Mouse (Mus musculus) kidney, adult 11 months (tissue): Measurements from ENCODE around the gene Gsg1l.

Source experiments
- DNase-seq: peaks from one replicate; pipeline ENCODE4 v3.0.0; 2022

The Gsg1l gene

GRCm38 (mm10) chr7:125979591-125979990 lies 102.6 kb downstream of the Gsg1l start:
- no peak for DNase-seq

- DNase-seq: no peak
These were observed 105.5 kb downstream of the Gsg1l start for GRCm38 (mm10) chr7:125976695-125977094.

- DNase-seq: no peak
These were observed 106.8 kb downstream of the Gsg1l start for GRCm38 (mm10) chr7:125975414-125975813.

DNA sequence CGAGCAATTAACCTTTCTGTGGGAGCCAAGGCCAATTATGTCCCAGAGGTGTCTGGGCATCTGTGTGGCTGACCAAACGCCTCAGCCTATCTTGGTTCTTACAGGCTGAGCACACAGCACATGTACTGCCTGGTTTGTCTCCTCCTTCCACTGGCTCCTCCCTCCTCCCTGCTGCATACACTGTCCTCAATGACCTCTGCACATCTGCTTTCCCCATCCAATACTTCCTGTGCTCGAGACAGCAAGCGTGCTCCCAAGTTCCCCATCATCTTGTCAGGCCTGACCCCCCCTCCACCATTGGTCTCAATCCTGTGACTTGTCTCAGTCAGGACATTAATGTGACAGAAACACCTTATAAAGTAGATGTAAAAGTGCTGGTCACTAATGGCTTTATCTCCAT lies 108.3 kb downstream of the Gsg1l start:
- DNase-seq: no peak

DNA sequence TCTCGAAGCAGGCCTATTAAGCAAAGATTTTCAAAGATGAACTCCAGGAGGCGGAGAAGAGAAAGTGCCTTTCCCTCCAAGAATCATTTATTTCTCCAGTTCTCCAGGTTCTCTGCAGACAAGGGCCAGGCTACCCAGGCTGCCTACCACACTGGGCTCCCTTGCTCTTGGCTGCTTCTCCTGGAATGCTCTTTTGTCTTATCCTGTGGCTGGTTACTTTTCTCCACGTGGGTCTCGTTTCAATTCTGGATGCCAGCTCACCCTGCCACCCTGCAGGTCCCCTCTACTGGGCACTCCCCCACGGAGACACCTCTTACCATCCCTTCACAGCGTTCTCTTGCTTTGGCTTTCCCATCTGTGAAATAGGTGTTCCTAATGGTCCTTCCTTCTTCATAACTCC lies 109.4 kb downstream of the Gsg1l start:
- DNase-seq: no peak

DNA sequence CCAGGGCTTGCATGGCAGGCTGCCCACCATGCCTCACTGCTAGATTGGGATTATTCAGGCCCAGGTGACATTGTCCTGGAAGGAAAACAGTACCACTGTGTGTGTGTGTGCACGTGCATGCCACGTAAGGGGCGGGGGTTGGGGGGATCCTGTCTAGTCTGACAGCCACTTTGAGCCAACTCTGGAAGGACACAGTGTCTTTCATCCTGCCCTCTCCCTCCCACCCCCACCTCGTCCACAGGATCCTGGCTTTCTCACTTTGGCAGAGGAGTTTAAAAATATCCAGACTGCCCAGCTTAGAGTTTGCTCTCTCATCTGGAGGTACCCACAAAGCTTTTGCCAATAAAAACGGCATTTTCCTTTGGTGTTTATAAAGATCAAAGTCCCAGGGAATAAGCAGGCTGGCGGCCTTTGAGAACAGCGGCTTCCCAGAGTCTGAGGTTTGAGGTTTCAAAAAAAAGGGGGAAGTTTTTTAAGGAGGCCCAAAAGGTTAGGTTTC lies 110.0 kb downstream of the Gsg1l start:
- peak; percentile 14 for DNase-seq

DNA sequence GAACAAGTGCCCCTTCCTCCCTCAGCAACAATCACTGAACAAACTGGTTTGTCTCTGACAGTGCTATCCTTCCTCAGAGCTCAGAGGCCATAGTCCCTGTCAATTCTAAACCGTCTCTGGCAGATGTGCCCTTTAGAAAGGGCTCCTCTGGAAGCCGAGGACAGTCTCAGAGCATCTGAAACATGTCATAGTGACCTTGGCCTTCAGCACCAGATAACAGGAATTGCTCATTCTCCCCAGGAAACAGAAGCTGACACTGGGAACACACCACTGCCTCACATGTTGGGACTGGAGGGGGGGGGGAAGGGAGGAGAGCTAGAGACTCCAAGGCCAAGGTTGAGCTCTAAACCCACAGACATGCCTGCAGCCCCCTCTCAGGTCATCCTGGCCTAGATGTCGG lies 113.1 kb downstream of the Gsg1l start:
- no peak for DNase-seq

- no peak for DNase-seq
These were observed 115.6 kb downstream of the Gsg1l start for GRCm38 (mm10) chr7:125966402-125967261.

GRCm38 (mm10) chr7:125964087-125964607 lies 118.1 kb downstream of the Gsg1l start:
- DNase-seq: no peak

DNA sequence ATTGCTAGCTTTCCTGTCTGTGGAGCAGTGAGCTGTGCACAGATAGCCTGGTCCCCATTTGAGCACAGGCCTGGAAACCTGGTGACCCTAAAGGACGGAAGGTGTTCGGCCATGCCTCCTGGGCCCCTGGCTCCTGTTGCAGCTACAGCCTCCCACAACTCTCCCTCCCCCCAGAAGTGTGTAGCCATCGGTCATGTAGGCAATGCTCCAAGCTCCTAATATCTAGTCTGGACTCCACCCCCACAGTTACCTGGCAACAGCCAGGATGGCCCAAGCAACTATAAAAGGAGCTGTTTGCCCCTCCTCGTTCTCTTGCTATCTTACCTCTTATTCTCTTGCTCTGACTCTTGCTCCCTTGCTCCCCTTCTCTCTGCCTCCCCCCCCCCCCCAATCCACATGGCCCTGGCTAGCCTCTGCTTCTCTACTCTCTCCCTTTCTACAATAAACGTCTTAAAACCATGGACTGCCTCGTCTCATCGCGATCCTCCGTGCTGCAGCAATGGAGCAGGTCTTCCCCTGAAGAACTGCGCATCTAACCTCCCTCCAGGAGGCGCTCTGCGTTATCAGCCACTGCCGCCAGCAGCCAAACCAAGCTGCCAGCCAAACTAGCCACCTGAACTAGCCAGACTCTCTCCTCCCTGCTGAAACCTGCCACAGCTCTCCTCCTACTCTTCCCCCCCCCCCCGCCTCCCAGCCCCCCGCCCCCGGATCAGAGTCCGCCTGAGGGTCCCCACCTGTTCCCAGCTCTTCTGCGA lies 122.7 kb downstream of the Gsg1l start:
- peak; percentile 14 for DNase-seq

GRCm38 (mm10) chr7:125958856-125959255 lies 123.4 kb downstream of the Gsg1l start:
- DNase-seq: peak; percentile 64

- no peak for DNase-seq
These were observed 127.2 kb downstream of the Gsg1l start for GRCm38 (mm10) chr7:125954994-125955393.

GRCm38 (mm10) chr7:125954356-125954878 lies 127.8 kb downstream of the Gsg1l start:
- peak; percentile 13 for DNase-seq

- DNase-seq: peak; percentile 67
These were observed 128.4 kb downstream of the Gsg1l start for GRCm38 (mm10) chr7:125953844-125954243.

DNA sequence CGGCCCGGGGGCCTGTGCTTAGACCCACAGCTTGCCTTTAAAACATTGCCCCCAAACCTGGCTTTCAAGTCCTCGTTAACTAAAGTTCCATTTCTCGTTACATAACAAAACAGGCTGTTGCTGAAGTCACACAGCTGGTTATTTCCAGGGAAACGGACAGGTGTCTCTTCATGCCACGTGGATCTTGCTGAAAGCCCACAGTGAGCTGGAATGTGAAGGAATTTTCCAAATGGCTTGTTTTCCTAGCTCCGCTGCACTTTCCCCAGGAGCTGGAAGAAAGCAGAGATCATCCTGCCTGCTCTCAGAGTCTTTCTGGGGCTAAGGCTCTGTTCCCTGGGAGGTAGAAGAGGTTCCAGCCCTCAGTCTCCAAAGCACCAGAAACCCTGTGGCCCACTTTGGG lies 130.3 kb downstream of the Gsg1l start:
- peak; percentile 68 for DNase-seq

- DNase-seq: no peak
These were observed 133.2 kb downstream of the Gsg1l start for GRCm38 (mm10) chr7:125948973-125949372.

GRCm38 (mm10) chr7:125945915-125946314 lies 136.3 kb downstream of the Gsg1l start:
- no peak for DNase-seq

DNA sequence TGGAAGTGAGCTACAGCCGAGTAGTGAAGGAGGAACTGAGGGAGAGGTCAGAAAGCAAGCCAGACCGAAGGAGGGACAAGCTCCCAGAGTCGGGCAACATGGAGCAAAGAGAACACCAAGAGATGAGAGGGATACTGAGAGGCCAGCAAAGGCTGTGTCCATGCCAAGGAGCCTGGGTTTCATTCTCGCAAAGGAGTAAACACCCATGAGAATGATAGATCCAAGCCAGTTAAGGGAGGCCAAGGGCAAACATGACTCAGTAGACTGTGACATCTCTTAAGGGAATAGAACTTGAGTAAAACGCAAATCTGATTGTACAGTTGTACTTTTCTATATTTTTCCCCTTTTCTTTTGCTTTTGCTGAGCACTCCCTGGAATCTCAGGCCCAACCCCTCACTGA lies 137.6 kb downstream of the Gsg1l start:
- no peak for DNase-seq

DNA sequence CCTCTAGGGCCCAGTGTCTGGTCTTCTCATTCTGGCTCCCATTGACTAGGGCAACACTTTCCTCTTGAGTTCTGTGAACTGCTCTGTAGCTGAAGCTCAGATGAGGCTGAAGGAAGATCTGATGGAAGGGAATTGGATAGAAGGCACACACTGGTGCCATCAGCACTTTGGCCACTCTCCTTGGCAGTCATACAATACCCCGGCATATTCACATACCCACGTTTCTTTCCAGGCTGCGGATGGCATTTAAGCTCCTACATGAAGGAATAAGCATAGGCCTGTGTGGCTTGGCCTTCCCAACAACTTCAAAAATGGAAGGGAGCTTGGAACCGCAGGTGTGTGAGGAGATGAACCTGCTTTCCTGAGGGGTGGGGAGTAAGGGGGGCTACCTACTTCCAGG lies 138.7 kb downstream of the Gsg1l start:
- no peak for DNase-seq

DNA sequence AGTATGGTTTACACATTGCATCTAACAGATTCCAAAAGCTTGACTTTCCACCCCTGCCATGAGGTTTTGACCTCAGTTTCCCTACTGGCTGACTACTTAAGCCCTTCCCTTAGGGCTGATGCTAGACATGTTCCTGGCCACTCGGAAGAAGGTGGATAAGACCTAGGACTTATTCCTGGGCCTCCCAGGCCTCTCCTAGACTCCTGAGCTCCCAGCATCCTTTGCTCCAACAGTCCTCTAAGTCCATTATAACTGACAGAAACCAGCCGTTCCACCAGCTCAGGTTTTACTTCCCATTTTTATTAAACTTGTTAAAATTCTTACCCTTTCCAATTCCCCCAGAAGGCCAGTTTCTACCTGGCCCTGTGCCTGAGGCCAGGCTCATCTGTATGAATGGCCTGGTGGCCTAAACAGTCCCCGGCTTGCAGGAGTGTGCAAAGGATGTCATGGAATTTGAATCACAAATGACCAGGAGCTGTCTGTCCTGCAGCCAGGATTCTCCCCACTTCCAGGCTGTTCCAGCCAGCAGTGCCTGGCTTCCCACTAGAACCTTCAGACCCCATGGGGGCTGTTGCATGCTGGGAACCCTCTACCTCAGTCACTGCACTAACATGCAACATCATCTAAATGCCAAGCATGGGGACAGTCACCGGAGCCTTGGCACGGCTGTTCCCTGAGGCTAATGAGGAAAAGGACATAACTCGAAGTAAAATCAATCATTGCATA lies 139.7 kb downstream of the Gsg1l start:
- DNase-seq: no peak

- no peak for DNase-seq
These were observed 147.9 kb downstream of the Gsg1l start for GRCm38 (mm10) chr7:125934319-125934718.

DNA sequence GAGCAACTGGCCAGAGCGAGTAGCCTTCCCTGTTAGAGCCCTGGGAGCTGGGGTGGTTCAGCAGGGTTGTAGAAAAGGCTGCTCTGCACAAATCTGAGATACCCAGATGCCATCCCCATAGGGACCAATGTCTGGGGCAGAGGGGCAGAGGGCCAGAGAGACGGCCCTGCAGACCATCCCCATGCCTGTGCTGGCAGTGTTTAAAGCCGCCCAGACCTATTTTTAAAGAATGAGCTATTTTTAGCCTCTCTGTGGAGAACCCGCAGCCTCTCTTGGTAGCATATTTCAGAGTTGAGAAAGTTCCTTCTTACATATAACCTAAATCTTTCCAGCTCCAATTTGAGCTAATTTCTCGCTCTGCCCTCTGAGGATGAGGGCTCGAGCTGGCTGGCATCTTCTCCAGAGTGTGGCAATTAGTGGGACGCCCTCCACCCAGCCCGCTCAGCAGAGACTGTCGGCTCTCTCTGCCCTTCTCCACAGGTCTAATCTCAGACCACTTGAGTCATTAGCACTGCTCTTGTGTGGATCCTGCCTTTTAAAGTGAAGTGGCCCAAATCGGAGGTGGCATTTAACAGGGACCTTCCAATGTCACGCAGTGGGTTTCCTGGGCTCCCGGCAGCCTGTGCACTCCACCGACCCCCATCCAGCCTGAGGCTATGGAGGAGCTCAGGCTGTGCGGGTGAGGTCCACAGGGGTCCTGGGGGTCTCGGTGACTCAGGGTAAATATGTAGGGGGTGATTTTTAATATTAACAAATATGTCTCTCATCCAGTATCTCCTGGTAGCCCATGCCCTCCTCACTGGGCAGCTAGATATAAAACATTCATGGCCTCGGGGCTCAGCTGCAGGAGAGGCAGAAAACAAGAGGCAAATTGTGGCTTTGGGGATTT lies 148.6 kb downstream of the Gsg1l start:
- DNase-seq: no peak
